Mouse (Mus musculus): Measurements from ENCODE around the gene Snx1.

Snx1 gene

GRCm38 (mm10) chr9:66088411-66088810 is 38.0 kb downstream of the Snx1 start:
- peak; percentile 54 for DNase-seq (ENCODE audit: low spot score)

DNA sequence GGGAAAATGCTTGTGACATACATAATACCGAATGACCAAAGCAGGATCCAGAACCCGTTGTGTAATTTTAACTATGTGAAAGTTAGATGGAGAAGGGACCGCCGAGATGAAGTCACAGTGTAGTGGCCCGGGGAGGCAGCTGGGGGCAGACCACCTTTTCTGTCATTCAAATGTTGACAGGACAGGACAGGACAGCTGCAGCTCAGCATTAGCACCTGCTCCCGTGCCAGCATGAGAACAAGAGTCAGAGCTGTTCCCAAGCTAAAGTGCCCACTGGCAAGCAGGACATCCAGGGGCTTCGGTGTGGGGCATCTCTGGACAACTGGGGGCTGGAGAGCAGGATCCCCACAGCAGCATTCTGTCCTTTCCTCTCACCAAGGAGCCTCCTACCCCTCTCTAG is 39.3 kb downstream of the Snx1 start:
- DNase-seq (ENCODE audit: low spot score) = no peak

GRCm38 (mm10) chr9:66084171-66084570 is 42.2 kb downstream of the Snx1 start:
- DNase-seq (ENCODE audit: low spot score) = no peak

- no peak for DNase-seq (ENCODE audit: low spot score)
These were observed 44.4 kb downstream of the Snx1 start for GRCm38 (mm10) chr9:66081999-66082398.

- DNase-seq (ENCODE audit: low spot score) = no peak
These were observed 45.5 kb downstream of the Snx1 start for GRCm38 (mm10) chr9:66080804-66081459.

DNA sequence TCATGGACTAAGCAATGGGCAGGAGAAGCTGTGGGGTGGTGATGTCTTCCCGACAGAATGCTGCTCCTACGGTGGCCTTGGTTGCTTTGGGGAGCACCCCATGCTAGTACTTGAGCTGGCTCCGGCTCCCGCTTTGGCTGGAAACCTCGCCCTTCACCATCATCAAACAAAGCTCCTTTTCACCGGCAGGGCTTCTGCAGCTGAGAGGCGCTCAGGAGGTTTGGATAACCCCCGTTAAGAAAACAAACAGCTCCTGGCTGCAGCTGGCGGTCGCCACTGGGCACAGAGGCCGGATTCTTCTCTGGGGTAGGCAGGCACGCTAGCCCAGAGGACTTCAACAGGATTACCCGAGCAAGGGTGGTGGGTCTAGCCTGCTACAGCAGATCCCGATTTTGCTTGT is 47.9 kb downstream of the Snx1 start:
- DNase-seq (ENCODE audit: low spot score) = no peak

DNA sequence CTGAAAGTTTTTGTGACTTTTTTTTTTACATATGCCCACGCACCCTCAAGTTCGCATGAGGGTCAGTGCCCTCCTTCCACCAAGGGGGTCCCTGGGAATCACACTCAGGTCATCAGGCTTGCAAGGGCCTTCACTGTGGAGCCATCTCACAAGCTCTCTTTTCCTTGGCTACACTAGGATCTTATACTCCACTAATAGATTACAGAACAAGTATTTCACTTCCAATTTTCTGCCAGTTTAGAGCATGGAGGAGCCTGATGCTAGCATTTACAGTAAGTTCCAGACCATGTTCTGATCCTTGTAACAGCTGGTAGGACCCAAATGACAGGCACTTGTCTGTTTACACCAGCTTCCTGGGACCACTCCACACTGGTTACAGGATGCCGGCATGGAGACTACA is 48.3 kb downstream of the Snx1 start:
- DNase-seq (ENCODE audit: low spot score) = no peak

GRCm38 (mm10) chr9:66072754-66073153 is 53.6 kb downstream of the Snx1 start:
- DNase-seq (ENCODE audit: low spot score) = no peak

DNA sequence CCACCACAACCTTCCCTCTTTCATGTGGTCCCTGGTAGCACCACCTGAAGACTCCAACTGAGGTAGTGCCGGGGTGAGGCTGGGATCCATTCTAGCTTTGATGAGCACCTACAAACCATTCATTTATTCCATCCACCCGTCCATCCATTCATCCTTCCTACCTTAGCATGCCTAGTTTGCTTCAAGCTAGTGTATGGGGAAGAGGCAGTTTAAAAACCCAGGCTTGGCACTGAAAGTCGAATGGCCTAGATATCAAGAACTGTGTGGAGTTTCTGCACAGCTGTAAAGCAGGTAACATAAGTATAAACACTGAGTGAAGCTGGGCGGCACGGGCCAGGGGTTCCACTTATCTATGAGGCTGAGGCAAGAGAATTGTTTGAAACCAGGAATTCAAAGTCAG is 56.2 kb downstream of the Snx1 start:
- DNase-seq (ENCODE audit: low spot score) = no peak

GRCm38 (mm10) chr9:66069583-66069982 is 56.8 kb downstream of the Snx1 start, which contains the start of gene Snx22:
Gene Snx22 (minus strand): TSS chr9:66069719.
- peak; percentile 84 for DNase-seq (ENCODE audit: low spot score)

GRCm38 (mm10) chr9:66068971-66069391 is 57.4 kb downstream of the Snx1 start:
- DNase-seq (ENCODE audit: low spot score) = no peak

- DNase-seq (ENCODE audit: low spot score) = no peak
These were observed 58.3 kb downstream of the Snx1 start for GRCm38 (mm10) chr9:66068056-66068455.

GRCm38 (mm10) chr9:66067542-66067941 is 58.8 kb downstream of the Snx1 start:
- DNase-seq (ENCODE audit: low spot score) = no peak

GRCm38 (mm10) chr9:66066791-66067190 is 59.6 kb downstream of the Snx1 start:
- DNase-seq (ENCODE audit: low spot score) = no peak

DNA sequence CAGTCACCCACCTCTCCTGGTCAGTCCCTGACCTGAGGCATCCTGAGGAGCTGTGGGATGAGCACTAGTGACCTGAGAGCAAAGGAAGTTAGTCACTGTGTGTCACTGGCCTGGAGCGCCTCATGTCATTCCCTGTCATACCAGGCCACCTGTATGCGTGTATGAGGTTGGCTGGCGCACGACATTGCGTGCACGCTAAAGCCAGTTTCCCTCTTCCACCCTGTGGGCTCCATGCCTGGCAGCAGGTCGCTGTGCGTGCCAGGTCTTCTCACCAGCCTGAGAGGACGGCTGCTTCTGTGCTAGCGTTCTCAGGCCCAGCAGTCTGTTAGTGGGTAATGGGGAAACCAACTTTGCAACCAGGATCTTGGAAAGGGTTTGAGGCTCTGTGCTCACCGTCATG is 62.1 kb downstream of the Snx1 start:
- no peak for DNase-seq (ENCODE audit: low spot score)

GRCm38 (mm10) chr9:66063446-66063845 is 62.9 kb downstream of the Snx1 start:
- DNase-seq (ENCODE audit: low spot score) = no peak

DNA sequence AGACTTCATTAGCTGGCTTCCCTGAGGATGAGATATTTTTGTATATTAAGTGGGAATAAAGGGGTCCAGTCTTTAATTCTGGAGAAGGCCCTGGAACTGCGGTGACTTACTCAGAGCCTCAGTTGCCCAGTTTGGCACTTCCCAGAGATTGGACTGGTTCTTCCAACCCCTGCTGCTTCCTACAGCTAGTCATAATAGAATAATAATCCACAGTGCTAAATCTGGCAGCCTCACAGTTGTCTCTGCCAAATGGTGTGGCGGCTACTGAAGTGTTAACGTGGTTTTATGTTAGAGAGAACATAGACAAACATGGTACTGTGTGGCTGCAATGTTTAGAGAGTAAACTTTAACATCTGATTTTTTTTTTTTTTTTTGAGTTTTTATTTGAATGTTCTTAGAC is 64.7 kb downstream of the Snx1 start:
- no peak for DNase-seq (ENCODE audit: low spot score)

DNA sequence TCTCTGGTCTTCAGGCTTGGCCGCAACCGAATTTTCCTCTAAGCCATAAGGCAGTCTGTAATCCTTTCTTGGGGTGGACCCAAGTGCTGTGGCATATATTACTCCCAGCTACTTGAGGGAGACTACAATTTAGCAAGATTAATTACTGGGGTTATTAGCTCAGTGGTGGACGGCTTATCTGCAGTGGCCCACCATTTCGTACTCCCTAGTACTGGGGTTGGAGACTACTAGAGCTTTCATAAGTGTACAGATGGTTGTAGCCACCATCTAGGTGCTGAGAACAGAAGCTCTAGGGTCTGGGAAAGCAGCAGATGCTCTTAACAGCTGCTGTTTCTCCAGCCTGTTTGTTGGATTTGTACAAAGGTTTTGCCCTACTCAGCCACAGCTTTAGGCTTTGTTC is 65.4 kb downstream of the Snx1 start:
- no peak for DNase-seq (ENCODE audit: low spot score)

DNA sequence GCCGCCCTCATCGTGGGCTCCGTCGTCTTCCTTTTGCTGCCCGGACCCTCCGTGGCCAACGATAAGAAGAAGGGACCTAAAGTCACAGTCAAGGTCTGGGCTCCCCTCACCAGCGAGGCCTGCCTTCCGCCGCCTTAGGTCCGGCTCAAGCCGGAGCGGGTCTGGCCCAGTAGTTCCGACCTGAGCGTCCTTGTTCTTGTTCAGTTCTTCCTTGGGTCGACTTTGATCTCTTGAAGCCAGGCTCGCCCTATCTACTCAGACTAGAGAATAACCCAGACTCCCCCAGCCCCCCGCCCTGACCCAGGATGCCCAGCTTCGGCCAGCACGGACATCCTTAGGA is 66.1 kb downstream of the Snx1 start:
- no peak for DNase-seq (ENCODE audit: low spot score)

GRCm38 (mm10) chr9:66059583-66060307 is 66.6 kb downstream of the Snx1 start, which contains the start of gene Ppib:
Gene Ppib (plus strand): TSS chr9:66060222.
- peak; percentile 98 for DNase-seq (ENCODE audit: low spot score)

DNA sequence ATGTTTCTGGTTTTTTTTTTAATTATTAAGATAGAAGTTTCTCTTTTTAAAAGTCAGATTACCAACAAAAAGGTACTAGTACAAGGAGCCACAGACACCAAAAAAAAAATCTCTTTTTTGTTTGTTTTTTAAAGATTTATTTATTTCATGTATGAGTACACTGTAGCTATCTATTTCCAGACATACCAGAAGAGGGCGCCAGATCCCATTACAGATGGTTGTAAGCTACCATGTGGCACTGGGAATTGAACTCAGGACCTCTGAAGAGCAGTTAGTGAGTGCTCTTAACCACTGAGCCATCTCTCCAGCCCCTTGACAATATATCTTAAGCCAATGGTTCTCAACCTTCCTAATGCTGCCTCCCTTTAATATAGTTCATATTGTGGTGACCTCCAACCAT is 72.8 kb downstream of the Snx1 start:
- DNase-seq (ENCODE audit: low spot score) = no peak

DNA sequence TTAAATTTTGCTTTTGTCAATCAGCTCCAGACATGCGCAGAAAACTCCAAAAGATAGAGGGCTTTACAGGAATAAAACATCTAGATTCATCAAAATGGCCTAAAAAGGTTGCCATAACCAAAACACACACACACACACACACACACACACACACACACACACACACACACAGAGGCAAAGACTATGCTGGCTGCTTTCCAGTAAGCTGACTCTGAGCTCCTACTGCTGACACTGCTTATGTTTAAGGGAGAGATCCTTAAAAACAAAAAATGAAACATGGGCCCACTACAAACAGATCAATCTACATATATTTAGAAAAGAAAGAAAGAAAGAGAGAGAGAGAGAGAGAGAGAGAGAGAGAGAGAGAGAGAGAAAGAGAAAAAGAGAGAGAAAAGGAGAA is 73.7 kb downstream of the Snx1 start:
- no peak for DNase-seq (ENCODE audit: low spot score)

DNA sequence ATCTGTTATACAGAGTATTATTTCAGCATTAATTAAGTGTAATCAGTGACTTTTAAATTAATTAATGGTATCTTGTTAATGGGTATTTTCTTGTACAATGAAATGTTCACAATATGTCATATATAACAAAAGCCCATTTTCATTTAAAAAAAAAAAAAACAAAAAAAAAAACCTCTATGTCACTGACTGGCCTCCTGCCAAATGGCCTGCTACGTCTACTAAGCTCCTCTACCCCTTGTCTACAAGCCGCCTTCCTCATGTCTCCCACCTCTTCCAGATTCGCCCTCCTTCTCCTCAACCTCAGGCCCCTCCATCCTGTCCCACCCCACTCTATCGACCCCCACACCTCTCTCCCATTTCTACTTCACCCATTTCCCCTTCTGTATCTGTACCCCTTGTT is 74.9 kb downstream of the Snx1 start:
- no peak for DNase-seq (ENCODE audit: low spot score)
